Mouse (Mus musculus) hindbrain, postnatal 0 days (tissue): Measurements from ENCODE around the gene Sbf1. TPM values are rescaled to one million over a fixed set of nuclear protein-coding genes. Genes with fewer than 3 reads are reported as not detected.
A peak's percentile ranks its signal among the peaks of the same experiment; 100 is the strongest.

Experiments
- ATAC-seq: fragments of 200-750 bp; cut with Nextera tagmentation; 2 replicates; pipeline ENCODE4 v1.8.0; 2017; ENCODE audit warnings: mild to moderate bottlenecking, moderate TSS enrichment, moderate library complexity
- DNase-seq: peaks from one replicate; pipeline ENCODE4 v3.0.0-alpha.2; 2015; ENCODE audit warnings: low spot score
- H3K27ac ChIP-seq: fragments of 300-500 bp; sonication (generic); 2 replicates; pipeline ENCODE4 v1.5.1; 2014; ENCODE audit warnings: mild to moderate bottlenecking
- H3K27me3 ChIP-seq: fragments of 300-500 bp; sonication (generic); 2 replicates; pipeline ENCODE4 v1.6.1; 2014; ENCODE audit warnings: low read length, mixed read lengths; ENCODE audit not compliant: insufficient read depth
- H3K36me3 ChIP-seq: fragments of 300-500 bp; sonication (generic); 2 replicates; pipeline ENCODE4 v1.6.1; 2014; ENCODE audit warnings: low read length, mixed read lengths; ENCODE audit not compliant: insufficient read depth
- H3K4me1 ChIP-seq: fragments of 300-500 bp; sonication (generic); 2 replicates; pipeline ENCODE4 v1.6.1; 2014; ENCODE audit warnings: antibody characterized with exemption, low read length, mixed read lengths; ENCODE audit not compliant: insufficient read depth
- H3K4me2 ChIP-seq: fragments of 300-500 bp; sonication (generic); 2 replicates; pipeline ENCODE4 v1.6.1; 2014; ENCODE audit warnings: low read depth, mild to moderate bottlenecking, low read length, moderate library complexity, mixed read lengths
- H3K4me3 ChIP-seq: fragments of 300-500 bp; sonication (generic); 2 replicates; pipeline ENCODE4 v1.5.1; 2014; ENCODE audit warnings: low read length
- H3K9ac ChIP-seq: fragments of 300-500 bp; sonication (generic); replicated peaks from 2 replicates; pipeline ENCODE4 v1.6.1; 2014; ENCODE audit warnings: mild to moderate bottlenecking, low read length, moderate library complexity, mixed read lengths
- H3K9me3 ChIP-seq: fragments of 300-500 bp; sonication (generic); 2 replicates; pipeline ENCODE4 v1.6.1; 2016; ENCODE audit warnings: low read length, mixed read lengths
- CTCF ChIP-seq: IDR thresholded peaks from 2 replicates; pipeline ENCODE4 v1.5.1; 2016; ENCODE audit warnings: antibody characterized with exemption, control low read depth, low read depth
- WGBS: fragments of 180-500 bp; shearing (Covaris S2); extraction: QIAGEN DNeasy Blood & Tissue Kit; methylation state at CpG from one replicate; pipeline ENCODE4 v1.1.7; 2014; 5-methylcytosine and 5-hydroxymethylcytosine counted together
- microRNA-seq, 2 experiments: library from miRNA; unstranded; fragments of <30 nt; microRNA quantifications; one replicate each; pipeline ENCODE4; 2016
- polyA plus RNA-seq: library from polyadenylated mRNA; unstranded; fragments of >200 nt; fragmentation: Nextera tagmentation; extraction: Ambion mirVana; gene quantifications from 2 replicates; pipeline ENCODE4 v1.2.1, GENCODE M21; 2015
- total RNA-seq: library from RNA; depleted of rRNA; stranded (reverse); fragments of >200 nt; gene quantifications from 2 replicates; pipeline ENCODE4 v1.2.3, GENCODE M21; 2014; rRNA removed

The Sbf1 gene
- total and polyA plus RNA-seq, 2 experiments from 2014 or later: 69.5 to 324 TPM

- peaks cover 65% of the 10 kb centered on the region for H3K36me3 ChIP-seq
- H3K4me3 ChIP-seq: no peak overlapping the region
- no peaks in the 10 kb centered on the region for H3K27me3 ChIP-seq
- no peak overlapping the region for H3K27ac ChIP-seq
- WGBS: 68% methylated on average over 3 of the region's 3 CpGs
- H3K9me3 ChIP-seq: no peaks in the 10 kb centered on the region
- TF ChIP-seq CTCF: no peak
- no peak for DNase-seq
- ATAC-seq: no peak
- H3K4me2 ChIP-seq: no peak overlapping the region
- H3K4me1 ChIP-seq: no peaks in the 10 kb centered on the region
- H3K9ac ChIP-seq: no peak overlapping the region
Measured at GRCm38 (mm10) chr15:89275497-89275896, 39.6 kb downstream of the Sbf1 start.

- H3K4me3 ChIP-seq: no peak overlapping the region
- no peak overlapping the region for H3K4me2 ChIP-seq
- 83% methylated on average over 5 of the region's 5 CpGs for WGBS
- no peaks in the 10 kb centered on the region for H3K27me3 ChIP-seq
- no peak overlapping the region for H3K9ac ChIP-seq
- no peak for ATAC-seq
- no peaks in the 10 kb centered on the region for H3K4me1 ChIP-seq
- TF ChIP-seq CTCF: no peak
- H3K9me3 ChIP-seq: no peaks in the 10 kb centered on the region
- peaks cover 44% of the 10 kb centered on the region for H3K36me3 ChIP-seq
- H3K27ac ChIP-seq: no peak overlapping the region
- no peak for DNase-seq
Measured at GRCm38 (mm10) chr15:89264485-89264884, 50.6 kb downstream of the Sbf1 start.

GRCm38 (mm10) chr15:89258997-89259396, 56.1 kb downstream of the Sbf1 start:
- H3K9ac ChIP-seq: no peak overlapping the region
- H3K27me3 ChIP-seq: no peaks in the 10 kb centered on the region
- no peak overlapping the region for H3K4me3 ChIP-seq
- WGBS: 86% methylated on average over 5 of the region's 5 CpGs
- H3K4me1 ChIP-seq: no peaks in the 10 kb centered on the region; the same call in 1 of the 2 replicates
- H3K27ac ChIP-seq: no peak overlapping the region
- no peak for DNase-seq
- no peak for TF ChIP-seq CTCF
- H3K36me3 ChIP-seq: peaks cover 47% of the 10 kb centered on the region
- no peak overlapping the region for H3K4me2 ChIP-seq
- no peak for ATAC-seq
- H3K9me3 ChIP-seq: no peaks in the 10 kb centered on the region

DNA sequence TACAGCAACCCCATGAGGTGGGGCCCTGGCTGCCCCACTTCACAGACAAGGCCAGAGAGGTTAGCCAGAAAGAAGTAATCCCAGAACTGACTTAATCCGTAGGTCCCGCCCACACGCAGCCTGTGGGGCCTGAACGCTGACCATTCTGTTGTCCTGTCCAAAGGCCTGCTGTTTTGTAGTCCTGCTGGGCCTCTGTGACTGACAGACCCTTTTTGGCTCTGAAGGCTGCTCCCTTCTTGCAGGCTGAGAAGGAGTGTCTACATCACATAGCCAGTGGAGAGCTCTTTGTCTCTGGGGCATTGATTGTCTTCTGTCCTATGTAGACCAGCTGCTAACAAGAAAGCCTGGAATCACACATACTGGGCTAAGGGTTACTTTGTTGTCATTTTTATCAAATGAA, 59.8 kb downstream of the Sbf1 start:
- Histone ChIP-seq H3K27me3 (no peaks in the 10 kb centered on the region), H3K9me3 (no peaks in the 10 kb centered on the region), H3K36me3 (peaks cover 41% of the 10 kb centered on the region), H3K4me2 (no peak overlapping the region), H3K27ac (peak overlapping the region; percentile 12; the same call in 1 of the 2 replicates), H3K9ac (no peak overlapping the region), H3K4me1 (no peaks in the 10 kb centered on the region; the same call in 1 of the 2 replicates), H3K4me3 (no peak overlapping the region)
- ATAC-seq: peak; percentile 71; the same call in 1 of the 2 replicates
- no peak for TF ChIP-seq CTCF
- peak; percentile 14 for DNase-seq
- whole genome bisulfite sequencing: 31% methylated on average over 4 of the region's 4 CpGs

GRCm38 (mm10) chr15:89249063-89249462, 66.0 kb downstream of the Sbf1 start:
- 91% methylated on average over 6 of the region's 6 CpGs for WGBS
- no peak for TF ChIP-seq CTCF
- Histone ChIP-seq H3K4me3 (no peak overlapping the region), H3K36me3 (peaks cover 15% of the 10 kb centered on the region; the same call in 1 of the 2 replicates), H3K27me3 (no peaks in the 10 kb centered on the region), H3K4me2 (no peak overlapping the region), H3K27ac (no peak overlapping the region), H3K9me3 (no peaks in the 10 kb centered on the region), H3K9ac (no peak overlapping the region), H3K4me1 (no peaks in the 10 kb centered on the region)
- DNase-seq (no peak), ATAC-seq (no peak)

GRCm38 (mm10) chr15:89241025-89241424, 74.1 kb downstream of the Sbf1 start:
- no peak for ATAC-seq
- Histone ChIP-seq H3K4me2 (no peak overlapping the region), H3K4me3 (no peak overlapping the region), H3K4me1 (no peaks in the 10 kb centered on the region), H3K36me3 (peaks cover 10% of the 10 kb centered on the region), H3K9me3 (no peaks in the 10 kb centered on the region), H3K9ac (no peak overlapping the region), H3K27me3 (no peaks in the 10 kb centered on the region), H3K27ac (no peak overlapping the region)
- peak; percentile 39 for TF ChIP-seq CTCF
- 67% methylated on average over 2 of the region's 2 CpGs for WGBS
- DNase-seq: peak; percentile 15

GRCm38 (mm10) chr15:89239751-89240392, 75.2 kb downstream of the Sbf1 start:
- peaks cover 10% of the 10 kb centered on the region for H3K36me3 ChIP-seq
- H3K4me1 ChIP-seq: no peaks in the 10 kb centered on the region
- ATAC-seq (no peak), DNase-seq (no peak)
- no peak overlapping the region for H3K4me2 ChIP-seq
- no peak overlapping the region for H3K27ac ChIP-seq
- no peaks in the 10 kb centered on the region for H3K27me3 ChIP-seq
- H3K9ac ChIP-seq: no peak overlapping the region
- TF ChIP-seq CTCF: no peak
- H3K9me3 ChIP-seq: no peaks in the 10 kb centered on the region
- WGBS: 52% methylated on average over 3 of the region's 3 CpGs
- no peak overlapping the region for H3K4me3 ChIP-seq

Small RNA genes within 50 kb of the gene (microRNA-seq; reads per million reads assigned to microRNA genes)
- 0.36 to 1.8 reads per million in 2 experiments for gene Mir6959

Other genes starting within 250 kb of the Sbf1 start
- gene Trabd, start 240.2 kb downstream of the Sbf1 start, total RNA-seq: 39.1 and 47.8 TPM in 2 replicates
- gene Trabd, start 240.2 kb downstream of the Sbf1 start, polyA plus RNA-seq: 26.1 and 26.2 TPM in 2 replicates
- 50.1 and 54.7 TPM in 2 replicates for gene Selenoo, start 226.2 kb downstream of the Sbf1 start, total RNA-seq
- gene Selenoo, start 226.2 kb downstream of the Sbf1 start, polyA plus RNA-seq: 20.4 and 21.9 TPM in 2 replicates
- gene Tubgcp6, start 192.2 kb downstream of the Sbf1 start, total RNA-seq: 50.0 and 54.7 TPM in 2 replicates
- gene Tubgcp6, start 192.2 kb downstream of the Sbf1 start, polyA plus RNA-seq: 10.6 and 11.5 TPM in 2 replicates
- gene Hdac10, start 186.6 kb downstream of the Sbf1 start, total RNA-seq: 23.5 and 27.1 TPM in 2 replicates
- 19.0 and 19.8 TPM in 2 replicates for gene Hdac10, start 186.6 kb downstream of the Sbf1 start, polyA plus RNA-seq
- gene Mapk12, start 174.6 kb downstream of the Sbf1 start, total RNA-seq: 3.3 and 4.8 TPM in 2 replicates
- gene Mapk12, start 174.6 kb downstream of the Sbf1 start, polyA plus RNA-seq: 2.6 and 5.1 TPM in 2 replicates
- gene Mapk11, start 165.7 kb downstream of the Sbf1 start, total RNA-seq: 19.7 and 30.6 TPM in 2 replicates
- 15.8 and 17.8 TPM in 2 replicates for gene Mapk11, start 165.7 kb downstream of the Sbf1 start, polyA plus RNA-seq
- 239 and 274 TPM in 2 replicates for gene Plxnb2, start 134.5 kb downstream of the Sbf1 start, total RNA-seq
- gene Plxnb2, start 134.5 kb downstream of the Sbf1 start, polyA plus RNA-seq: 64.1 and 64.7 TPM in 2 replicates
- gene Dennd6b, start 118.8 kb downstream of the Sbf1 start, total RNA-seq: 73.9 and 79.9 TPM in 2 replicates
- 60.1 and 62.2 TPM in 2 replicates for gene Dennd6b, start 118.8 kb downstream of the Sbf1 start, polyA plus RNA-seq
- 257 and 290 TPM in 2 replicates for gene Ppp6r2, start 103.8 kb downstream of the Sbf1 start, total RNA-seq
- gene Ppp6r2, start 103.8 kb downstream of the Sbf1 start, polyA plus RNA-seq: 71.2 and 72.7 TPM in 2 replicates
- not detected in 2 replicates for gene Adm2, start 7.4 kb upstream of the Sbf1 start, total RNA-seq
- gene Adm2, start 7.4 kb upstream of the Sbf1 start, polyA plus RNA-seq: not detected in 2 replicates
- not detected in 2 replicates for gene Miox, start 19.1 kb upstream of the Sbf1 start, total RNA-seq
- not detected in 2 replicates for gene Miox, start 19.1 kb upstream of the Sbf1 start, polyA plus RNA-seq
- 24.9 and 26.2 TPM in 2 replicates for gene Lmf2, start 40.3 kb upstream of the Sbf1 start, total RNA-seq
- gene Lmf2, start 40.3 kb upstream of the Sbf1 start, polyA plus RNA-seq: 30.2 and 34.5 TPM in 2 replicates
- gene Ncaph2, start 40.4 kb upstream of the Sbf1 start, total RNA-seq: 79.1 and 106 TPM in 2 replicates
- gene Ncaph2, start 40.4 kb upstream of the Sbf1 start, polyA plus RNA-seq: 97.1 and 99.1 TPM in 2 replicates
- gene Sco2, start 58.5 kb upstream of the Sbf1 start, total RNA-seq: 28.5 and 52.6 TPM in 2 replicates
- gene Sco2, start 58.5 kb upstream of the Sbf1 start, polyA plus RNA-seq: 22.9 and 24.3 TPM in 2 replicates
- gene Tymp, start 61.7 kb upstream of the Sbf1 start, total RNA-seq: 7.8 and 8.9 TPM in 2 replicates
- gene Tymp, start 61.7 kb upstream of the Sbf1 start, polyA plus RNA-seq: 3.6 and 3.9 TPM in 2 replicates
- gene Odf3b, start 64.0 kb upstream of the Sbf1 start, total RNA-seq: 0.43 and 7.2 TPM in 2 replicates
- 5.4 and 7.0 TPM in 2 replicates for gene Odf3b, start 64.0 kb upstream of the Sbf1 start, polyA plus RNA-seq
- gene Klhdc7b, start 69.6 kb upstream of the Sbf1 start, total RNA-seq: 0.26 and 0.40 TPM in 2 replicates
- 0.04 TPM in 1 of 2 replicates, not detected in the other for gene Klhdc7b, start 69.6 kb upstream of the Sbf1 start, polyA plus RNA-seq
- not detected in 2 replicates for gene Syce3, start 95.2 kb upstream of the Sbf1 start, total RNA-seq
- gene Syce3, start 95.2 kb upstream of the Sbf1 start, polyA plus RNA-seq: not detected in 2 replicates
- gene Cpt1b, start 110.6 kb upstream of the Sbf1 start, total RNA-seq: 3.4 and 4.7 TPM in 2 replicates
- gene Cpt1b, start 110.6 kb upstream of the Sbf1 start, polyA plus RNA-seq: 1.6 and 2.4 TPM in 2 replicates
- 0.65 and 1.3 TPM in 2 replicates for gene C730034F03Rik, start 114.3 kb upstream of the Sbf1 start, total RNA-seq
- 2.8 and 3.3 TPM in 2 replicates for gene C730034F03Rik, start 114.3 kb upstream of the Sbf1 start, polyA plus RNA-seq
- gene Gm44502, start 114.4 kb upstream of the Sbf1 start, total RNA-seq: 1.6 and 1.8 TPM in 2 replicates
- not detected in 2 replicates for gene Gm44502, start 114.4 kb upstream of the Sbf1 start, polyA plus RNA-seq
- gene Chkb, start 114.6 kb upstream of the Sbf1 start, total RNA-seq: 57.6 and 65.4 TPM in 2 replicates
- 105 and 109 TPM in 2 replicates for gene Chkb, start 114.6 kb upstream of the Sbf1 start, polyA plus RNA-seq
- 101 and 108 TPM in 2 replicates for gene Mapk8ip2, start 138.6 kb upstream of the Sbf1 start, total RNA-seq
- gene Mapk8ip2, start 138.6 kb upstream of the Sbf1 start, polyA plus RNA-seq: 64.7 and 67.8 TPM in 2 replicates
- gene Arsa, start 162.1 kb upstream of the Sbf1 start, total RNA-seq: 34.6 and 35.8 TPM in 2 replicates
- gene Arsa, start 162.1 kb upstream of the Sbf1 start, polyA plus RNA-seq: 28.5 and 28.9 TPM in 2 replicates
- gene Shank3, start 184.3 kb upstream of the Sbf1 start, total RNA-seq: 43.6 and 61.8 TPM in 2 replicates
- 7.1 and 8.7 TPM in 2 replicates for gene Shank3, start 184.3 kb upstream of the Sbf1 start, polyA plus RNA-seq